Mouse (Mus musculus) C2C12 (cell line): Measurements from ENCODE around the gene Ass1. TPM values are rescaled to one million over a fixed set of nuclear protein-coding genes. Genes with fewer than 3 reads are reported as not detected.

Source experiments
- H3K27me3 ChIP-seq: one replicate; pipeline ENCODE4 v1.6.1; 2011; ENCODE audit not compliant: control insufficient read depth, insufficient read depth, insufficient read length
- H3K36me3 ChIP-seq: one replicate; pipeline ENCODE4 v1.6.1; 2011; ENCODE audit not compliant: control insufficient read depth, insufficient read depth
- H3K4me3 ChIP-seq: one replicate; pipeline ENCODE4 v1.5.1; 2011; ENCODE audit warnings: mild to moderate bottlenecking, control low read depth; ENCODE audit not compliant: poor library complexity, insufficient read depth, severe bottlenecking
- H3K79me2 ChIP-seq: one replicate; pipeline ENCODE4 v1.6.1; 2011; ENCODE audit not compliant: control insufficient read depth, insufficient read depth
- H3K79me3 ChIP-seq: one replicate; pipeline ENCODE4 v1.6.1; 2011; ENCODE audit warnings: low read depth, control low read depth
- H3ac ChIP-seq: one replicate; pipeline ENCODE3; 2011; ENCODE audit warnings: low read depth; ENCODE audit not compliant: control insufficient read depth, insufficient read length
- CEBPB ChIP-seq: IDR thresholded peaks from one replicate; pipeline ENCODE4 v1.6.1; 2011; ENCODE audit warnings: low read depth, mild to moderate bottlenecking, control low read depth, moderate library complexity
- CTCF ChIP-seq: IDR thresholded peaks from one replicate; pipeline ENCODE4 v1.5.1; 2011; ENCODE audit not compliant: control insufficient read depth, insufficient read depth, insufficient read length
- FOSL1 ChIP-seq: IDR thresholded peaks from one replicate; pipeline ENCODE4 v1.8.0; 2011; ENCODE audit warnings: mild to moderate bottlenecking, low read length; ENCODE audit not compliant: poor library complexity, insufficient read depth, severe bottlenecking
- MAX ChIP-seq: IDR thresholded peaks from one replicate; pipeline ENCODE4 v1.6.1; 2011; ENCODE audit warnings: mild to moderate bottlenecking, control low read depth
- MYOD1 ChIP-seq: IDR thresholded peaks from one replicate; pipeline ENCODE4 v1.6.1; 2011; ENCODE audit warnings: low read depth; ENCODE audit not compliant: control insufficient read depth, insufficient read length
- MYOG ChIP-seq: IDR thresholded peaks from one replicate; pipeline ENCODE4 v1.6.1; 2011; ENCODE audit not compliant: control insufficient read depth, insufficient read length; ENCODE audit errors: extremely low read depth
- USF1 ChIP-seq: IDR thresholded peaks from one replicate; pipeline ENCODE4 v1.6.1; 2011; ENCODE audit warnings: low read depth, mild to moderate bottlenecking, control low read depth, moderate library complexity
- polyA plus RNA-seq: library from polyadenylated mRNA; unstranded; fragments of >200 nt; fragmentation: generic; extraction: Trizol; gene quantifications from one replicate; pipeline ENCODE4 v1.2.1, GENCODE M21; 2012; ENCODE audit warnings: missing spikeins

Ass1 gene
- polyA plus RNA-seq, 1 experiment, result 248 TPM

DNA sequence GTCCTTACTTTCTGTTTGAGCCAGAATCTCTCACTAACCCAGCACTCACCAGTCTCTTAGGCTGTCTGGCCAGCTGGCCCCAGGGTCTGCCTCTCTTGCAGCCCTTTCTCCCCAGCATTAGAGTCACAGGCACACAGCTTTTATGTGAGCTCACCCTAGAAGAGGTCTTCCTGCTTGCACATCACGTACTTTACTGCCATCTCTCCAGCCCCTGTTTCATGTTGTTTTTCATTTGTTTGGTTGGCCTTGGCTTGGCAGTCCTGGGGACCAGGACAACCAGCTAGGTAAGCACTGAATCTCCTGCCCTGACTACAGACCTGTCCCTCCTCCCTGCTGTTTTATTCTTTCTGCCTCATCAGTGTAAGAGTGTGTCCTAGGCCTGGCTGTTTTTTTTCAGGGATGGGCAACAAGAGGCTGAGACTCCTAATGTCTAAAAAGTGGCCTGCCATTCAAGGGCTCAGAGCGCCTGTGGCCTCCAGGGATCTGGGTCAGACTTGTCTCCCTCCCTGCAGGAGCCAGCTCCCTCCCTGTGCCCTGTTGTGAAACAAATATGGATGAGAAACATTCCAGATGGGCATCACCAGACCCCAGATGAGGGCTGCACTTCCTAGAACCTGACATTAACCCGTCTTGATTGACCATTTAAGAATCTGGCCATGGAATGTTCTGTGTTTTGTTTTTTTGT is 21.1 kb upstream of the Ass1 start:
- no peaks in the 10 kb centered on the region for H3K79me3 ChIP-seq
- H3ac ChIP-seq, result no peak overlapping the region
- H3K27me3 ChIP-seq, result no peaks in the 10 kb centered on the region
- H3K36me3 ChIP-seq, result no peaks in the 10 kb centered on the region
- no peak for TF ChIP-seq MAX
- TF ChIP-seq MYOG, result no peak
- no peak for TF ChIP-seq CEBPB
- TF ChIP-seq CTCF, result no peak
- no peak for TF ChIP-seq MYOD1
- TF ChIP-seq USF1, result no peak
- TF ChIP-seq FOSL1, result no peak
- H3K4me3 ChIP-seq, result no peak overlapping the region
- no peaks in the 10 kb centered on the region for H3K79me2 ChIP-seq

- H3K27me3 ChIP-seq, result no peaks in the 10 kb centered on the region
- H3K4me3 ChIP-seq, result no peak overlapping the region
- H3K79me2 ChIP-seq, result no peaks in the 10 kb centered on the region
- H3K79me3 ChIP-seq, result no peaks in the 10 kb centered on the region
- TF ChIP-seq MYOD1 (peak; percentile 94), MYOG (no peak), USF1 (peak; percentile 34)
- H3ac ChIP-seq, result no peak overlapping the region
- H3K36me3 ChIP-seq, result no peaks in the 10 kb centered on the region
Measured at GRCm38 (mm10) chr2:31449441-31449815, 20.6 kb upstream of the Ass1 start.

GRCm38 (mm10) chr2:31449902-31450301 is 20.1 kb upstream of the Ass1 start:
- H3K36me3 ChIP-seq, result no peaks in the 10 kb centered on the region
- H3K4me3 ChIP-seq, result no peak overlapping the region
- no peaks in the 10 kb centered on the region for H3K79me2 ChIP-seq
- TF ChIP-seq FOSL1, result no peak
- TF ChIP-seq USF1, result no peak
- TF ChIP-seq MYOG, result no peak
- TF ChIP-seq CEBPB, result no peak
- no peak for TF ChIP-seq MAX
- no peak for TF ChIP-seq MYOD1
- TF ChIP-seq CTCF, result no peak
- H3ac ChIP-seq, result no peak overlapping the region
- no peaks in the 10 kb centered on the region for H3K79me3 ChIP-seq
- no peaks in the 10 kb centered on the region for H3K27me3 ChIP-seq

- Histone ChIP-seq H3ac (no peak overlapping the region), H3K79me3 (no peaks in the 10 kb centered on the region), H3K79me2 (peaks cover 3% of the 10 kb centered on the region), H3K27me3 (no peaks in the 10 kb centered on the region), H3K4me3 (no peak overlapping the region), H3K36me3 (no peaks in the 10 kb centered on the region)
- TF ChIP-seq FOSL1 (no peak), CTCF (no peak), MYOG (no peak), MYOD1 (no peak), CEBPB (no peak), USF1 (no peak), MAX (no peak)
Measured at GRCm38 (mm10) chr2:31450661-31451060, 19.3 kb upstream of the Ass1 start.

GRCm38 (mm10) chr2:31451530-31451929 is 18.5 kb upstream of the Ass1 start:
- Histone ChIP-seq H3K79me3 (no peaks in the 10 kb centered on the region), H3ac (no peak overlapping the region), H3K36me3 (no peaks in the 10 kb centered on the region), H3K79me2 (peaks cover 3% of the 10 kb centered on the region), H3K27me3 (no peaks in the 10 kb centered on the region), H3K4me3 (no peak overlapping the region)
- TF ChIP-seq MYOD1, result no peak
- no peak for TF ChIP-seq MAX
- TF ChIP-seq MYOG, result no peak
- no peak for TF ChIP-seq CEBPB
- no peak for TF ChIP-seq FOSL1
- TF ChIP-seq CTCF, result no peak
- TF ChIP-seq USF1, result no peak

- no peak overlapping the region for H3ac ChIP-seq
- TF ChIP-seq CEBPB (no peak), MAX (no peak), USF1 (no peak), CTCF (no peak), FOSL1 (no peak), MYOG (no peak)
- H3K4me3 ChIP-seq, result no peak overlapping the region
- no peaks in the 10 kb centered on the region for H3K79me3 ChIP-seq
- peaks cover 3% of the 10 kb centered on the region for H3K79me2 ChIP-seq
- H3K36me3 ChIP-seq, result no peaks in the 10 kb centered on the region
- H3K27me3 ChIP-seq, result no peaks in the 10 kb centered on the region
Measured at GRCm38 (mm10) chr2:31453011-31453410, 17.0 kb upstream of the Ass1 start.
